Mouse (Mus musculus): ENCODE results near the gene Cd164l2.

Gene Cd164l2

GRCm38 (mm10) chr4:133211751-133212561, at the start of gene Cd164l2, which contains the start of gene Gpr3:
Gene Cd164l2, plus strand, starts transcription at chr4:133212131.
Gene Gpr3, minus strand, starts transcription at chr4:133212536.
- no peak for DNase-seq (ENCODE audit: low spot score in 2 of 2)

- DNase-seq (ENCODE audit: low spot score in 2 of 2), result no peak
Observed at GRCm38 (mm10) chr4:133162196-133162595, 49.7 kb upstream of the Cd164l2 start.

DNA sequence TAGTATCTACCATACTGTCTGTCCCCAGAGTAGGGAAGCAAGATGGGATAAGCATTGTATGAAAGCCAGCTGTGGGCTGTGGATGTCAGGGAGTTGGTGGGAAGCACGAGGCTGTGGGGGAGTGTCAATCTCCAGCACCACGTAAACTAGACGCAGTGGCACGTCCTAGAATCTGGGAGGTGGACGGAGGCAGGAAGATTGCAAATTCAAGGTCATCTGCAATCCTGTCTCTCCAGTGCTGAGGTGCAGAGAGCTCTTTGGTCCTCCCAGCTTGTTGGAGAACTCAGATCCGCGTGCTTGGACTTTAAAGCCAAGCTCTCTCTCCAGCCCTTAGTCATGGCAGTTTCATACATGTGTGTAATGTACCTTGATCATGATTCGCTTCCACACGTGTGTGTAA, 45.2 kb upstream of the Cd164l2 start:
- no peak for DNase-seq (ENCODE audit: low spot score in 2 of 2)

DNA sequence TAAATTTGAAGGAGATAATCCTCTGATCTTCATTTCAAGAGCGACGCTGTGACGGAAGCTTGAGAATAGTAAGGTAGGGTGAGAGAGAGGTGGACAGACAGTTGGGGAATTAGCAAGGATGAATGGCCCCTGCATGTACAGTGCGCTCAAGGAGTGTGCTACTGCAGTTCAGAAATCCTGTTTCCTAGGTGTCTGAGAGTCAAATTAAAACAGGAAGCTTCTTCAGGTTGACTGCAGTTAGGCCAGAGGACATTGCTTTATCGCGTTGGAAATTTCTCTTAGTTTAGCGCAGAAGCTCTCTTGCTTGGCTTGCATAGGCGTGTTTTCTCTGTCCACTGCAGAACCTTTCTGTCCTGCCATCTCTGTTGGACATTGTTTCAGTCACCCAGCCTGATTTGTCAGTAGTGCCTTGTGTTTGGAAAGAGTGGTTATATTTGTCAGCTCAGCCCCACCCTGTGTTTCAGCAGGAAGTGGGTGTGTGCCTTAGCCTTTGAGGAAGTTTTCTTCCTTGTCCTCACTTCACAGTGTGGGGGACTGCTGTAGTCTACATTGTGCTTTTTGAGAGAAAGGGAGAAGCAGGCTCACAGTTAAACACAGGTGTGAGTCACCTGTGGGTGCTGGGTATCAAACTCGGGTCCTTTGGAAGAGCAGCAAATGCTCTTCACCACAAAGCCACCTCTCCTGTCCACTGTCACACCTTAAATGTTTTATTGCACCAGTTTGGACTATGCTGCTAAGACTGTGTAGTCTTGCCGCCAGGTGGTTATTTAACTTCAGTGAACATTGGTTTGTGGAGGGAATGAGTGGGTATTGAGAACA, 42.5 kb upstream of the Cd164l2 start:
- DNase-seq (ENCODE audit: low spot score in 2 of 2), result peak; percentile 73 to 84

GRCm38 (mm10) chr4:133170056-133170524, 41.8 kb upstream of the Cd164l2 start:
- peak in 1 of 2 experiments; percentile 73 for DNase-seq (ENCODE audit: low spot score in 2 of 2)

- DNase-seq (ENCODE audit: low spot score in 2 of 2), result no peak
Observed at GRCm38 (mm10) chr4:133170616-133171015, 41.3 kb upstream of the Cd164l2 start.

DNA sequence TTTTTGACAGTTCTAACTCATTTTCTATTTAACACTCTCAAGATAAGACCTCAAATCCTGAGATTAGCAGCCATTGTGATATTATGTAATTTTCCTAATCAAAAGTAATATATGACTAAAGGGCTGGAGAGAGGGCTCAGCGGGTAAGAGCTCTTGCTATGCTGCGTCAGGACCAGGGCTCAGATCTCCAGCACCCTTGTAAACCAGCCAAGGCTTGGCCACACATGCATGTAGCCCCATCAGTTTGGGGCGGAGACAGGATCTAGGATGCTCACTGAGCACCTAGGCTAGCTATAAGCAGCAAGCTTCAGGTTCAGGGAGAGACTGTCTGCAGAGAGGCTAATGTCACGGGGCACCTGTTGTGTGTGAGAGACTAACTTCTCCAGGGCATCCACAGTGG, 39.5 kb upstream of the Cd164l2 start:
- DNase-seq (ENCODE audit: low spot score in 2 of 2), result no peak

- peak; percentile 76 to 89 for DNase-seq (ENCODE audit: low spot score in 2 of 2)
Observed at GRCm38 (mm10) chr4:133174361-133174760, 37.6 kb upstream of the Cd164l2 start.

- no peak for DNase-seq (ENCODE audit: low spot score in 2 of 2)
Observed at GRCm38 (mm10) chr4:133175274-133175673, 36.7 kb upstream of the Cd164l2 start.

GRCm38 (mm10) chr4:133175998-133176760, 35.8 kb upstream of the Cd164l2 start:
- no peak for DNase-seq (ENCODE audit: low spot score in 2 of 2)

- DNase-seq (ENCODE audit: low spot score in 2 of 2), result no peak
Observed at GRCm38 (mm10) chr4:133176761-133177403, 35.0 kb upstream of the Cd164l2 start.

DNA sequence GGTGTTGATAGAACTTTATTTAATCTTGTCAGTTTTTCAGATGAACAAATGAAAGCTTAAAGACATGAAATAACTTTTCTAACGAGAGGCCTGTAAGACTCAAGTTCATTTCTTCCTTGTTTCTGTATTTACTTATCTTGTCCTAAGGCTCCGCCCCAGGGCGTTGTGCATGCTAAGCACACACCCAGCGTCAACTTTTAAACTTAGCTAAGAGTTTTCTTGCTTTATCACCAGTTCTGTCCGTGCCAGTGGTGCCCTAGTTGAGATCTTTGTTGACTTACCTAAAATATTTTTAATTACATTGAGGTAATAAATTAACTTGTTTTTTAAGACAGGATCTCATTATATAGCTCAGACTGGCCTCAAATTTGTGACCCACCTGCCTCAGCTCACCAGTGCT, 33.6 kb upstream of the Cd164l2 start:
- DNase-seq (ENCODE audit: low spot score in 2 of 2), result no peak

DNA sequence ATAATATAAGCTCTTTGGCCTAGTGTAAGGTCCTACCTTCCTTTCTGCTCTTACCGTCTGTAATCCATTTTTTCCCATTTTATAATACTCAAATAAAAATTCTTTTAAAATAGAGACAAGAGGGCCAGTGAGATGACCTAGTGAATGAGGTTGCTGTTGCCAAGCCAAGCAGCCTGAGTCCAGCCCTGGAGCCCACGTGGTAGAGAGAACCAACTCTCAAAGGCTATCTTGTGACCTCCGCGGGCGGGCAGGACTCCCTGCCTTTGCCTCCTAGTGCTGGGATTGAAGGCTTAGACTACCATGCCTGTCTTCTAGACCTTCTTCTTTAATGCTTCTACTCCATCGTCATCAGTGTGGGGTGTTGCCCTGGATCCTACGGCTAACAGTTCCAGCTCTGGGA, 32.7 kb upstream of the Cd164l2 start:
- no peak for DNase-seq (ENCODE audit: low spot score in 2 of 2)

GRCm38 (mm10) chr4:133182439-133183033, 29.4 kb upstream of the Cd164l2 start:
- DNase-seq (ENCODE audit: low spot score in 2 of 2), result no peak

DNA sequence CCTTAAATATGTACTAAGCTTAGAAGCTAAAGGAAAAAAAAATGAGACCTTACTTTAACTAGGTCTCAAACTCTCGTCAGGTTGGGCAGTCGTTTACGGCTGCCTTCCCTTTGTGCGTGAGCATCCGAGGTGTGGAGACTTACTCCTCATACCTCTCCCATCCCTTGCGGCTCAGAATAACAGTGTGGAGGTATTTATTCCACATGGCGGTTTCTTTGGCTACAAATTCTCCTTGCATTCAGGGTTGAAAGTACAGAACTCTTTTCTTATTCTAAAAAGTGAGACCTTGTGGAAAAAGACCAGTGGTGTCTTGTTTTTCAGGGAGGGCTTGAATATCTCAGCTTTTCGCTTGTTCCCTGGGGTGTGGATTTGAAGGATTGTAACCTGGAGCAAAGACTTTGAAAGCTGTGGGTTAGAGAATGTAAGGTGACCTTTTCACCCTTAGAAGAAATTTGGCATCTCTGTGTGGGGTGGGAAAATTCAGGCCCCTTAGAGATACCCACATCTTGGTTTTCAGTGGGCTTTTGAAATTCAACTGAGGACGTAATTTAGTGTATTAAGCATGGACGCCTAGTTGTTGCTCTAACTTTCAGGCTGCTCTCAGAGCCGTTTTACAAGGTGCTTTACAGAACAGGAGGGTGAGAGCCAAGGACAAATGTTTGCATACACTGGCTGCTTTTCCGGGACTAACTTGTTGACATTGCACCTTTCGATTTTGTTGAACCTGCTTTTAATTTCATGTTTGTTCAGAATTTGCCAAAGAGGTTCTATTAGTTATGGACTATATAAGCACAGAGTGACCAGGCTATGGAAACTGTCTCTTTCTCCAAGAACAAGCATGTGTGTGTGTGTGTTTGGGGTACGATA, 27.7 kb upstream of the Cd164l2 start:
- DNase-seq (ENCODE audit: low spot score in 2 of 2), result no peak

- DNase-seq (ENCODE audit: low spot score in 2 of 2), result peak; percentile 78 to 84
Observed at GRCm38 (mm10) chr4:133184898-133185665, 26.8 kb upstream of the Cd164l2 start.

DNA sequence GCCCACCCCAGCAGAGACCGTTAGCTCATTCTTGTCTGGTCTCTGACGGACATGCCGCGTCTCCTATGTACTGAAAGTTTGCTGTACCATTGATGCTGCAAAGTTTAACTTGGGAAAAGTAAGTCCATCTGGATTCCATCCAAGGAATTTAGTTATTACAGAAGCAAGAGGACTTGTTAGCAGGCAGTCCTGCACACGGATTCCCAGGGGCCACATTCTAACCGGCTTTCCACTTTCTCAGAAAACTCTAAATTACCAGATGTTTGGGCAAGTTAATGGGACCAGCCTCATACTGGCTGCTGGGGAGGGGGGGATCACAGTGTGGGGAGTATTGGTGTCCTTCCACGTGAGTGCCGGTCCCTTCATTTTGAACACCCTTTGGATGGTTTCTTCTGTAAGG, 26.0 kb upstream of the Cd164l2 start:
- no peak for DNase-seq (ENCODE audit: low spot score in 2 of 2)

GRCm38 (mm10) chr4:133186856-133187255, 25.1 kb upstream of the Cd164l2 start:
- no peak for DNase-seq (ENCODE audit: low spot score in 2 of 2)

DNA sequence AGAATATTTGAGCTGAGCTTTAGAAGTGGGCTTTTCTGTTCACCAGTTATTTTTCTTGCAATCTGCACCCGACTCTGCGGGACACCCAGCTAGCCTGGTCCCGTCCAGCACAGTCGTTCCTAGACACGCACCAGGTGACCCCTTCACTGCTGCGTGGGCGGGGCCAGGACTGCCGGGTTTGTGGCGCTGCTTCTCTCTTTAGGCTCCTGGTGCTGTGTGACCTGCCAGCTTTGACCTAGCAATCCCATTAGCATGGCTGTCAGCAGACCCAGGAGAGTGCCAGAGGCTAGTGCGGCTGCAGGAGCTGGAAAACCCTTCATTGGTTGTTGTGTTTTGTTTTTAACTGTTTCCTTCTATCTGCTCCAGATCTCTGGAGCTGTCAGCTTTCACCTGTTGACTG, 22.5 kb upstream of the Cd164l2 start:
- DNase-seq (ENCODE audit: low spot score in 2 of 2), result no peak
